In the genomic region with DNA sequence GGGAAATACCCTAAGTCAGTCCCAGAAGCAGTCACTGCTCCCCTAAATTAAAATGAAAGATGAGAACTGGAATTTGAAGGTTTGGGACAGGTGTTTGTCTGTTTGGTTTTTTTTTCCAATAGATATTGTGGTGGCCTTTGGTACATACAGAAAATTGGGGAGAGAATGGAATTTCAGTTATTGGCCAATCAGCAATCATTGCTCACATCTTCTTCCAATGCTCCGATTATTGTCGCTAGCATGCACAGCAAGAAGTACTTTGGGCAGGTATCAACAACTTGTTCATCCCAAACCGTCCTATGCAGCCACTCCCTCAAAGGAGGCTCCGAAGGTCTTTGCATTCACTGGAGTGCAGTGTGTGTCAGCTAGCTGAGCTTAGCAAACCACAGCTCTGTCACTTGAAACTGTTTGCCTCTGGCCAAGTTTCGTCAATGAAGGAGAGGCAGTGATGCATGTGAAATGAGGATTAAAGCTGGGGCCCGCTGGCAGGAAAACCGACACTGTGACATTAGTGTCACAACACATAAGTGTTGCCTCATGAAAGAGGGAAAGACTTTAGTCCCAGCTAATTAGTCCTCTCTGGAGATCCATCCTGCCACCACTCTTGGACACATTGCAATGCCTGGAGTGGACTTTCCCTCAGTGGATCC, we compare ENCODE assay signal across 9 mouse cellular contexts.
DNase-seq lines count a peak whose midpoint lies in the region; ATAC-seq and TF ChIP-seq lines count a peak whose summit lies in the region.
"Had no signal": no experiment of that assay in that cellular context is flagged by ENCODE, and none has a peak within 500 bp of the region (broad histone marks: within the 10 kb centered on the region; RNA-seq: fewer than 3 reads in every experiment).

No protein-coding gene starts in this region.

- peak; percentile 30 for DNase-seq in limb, embryonic 14.5 days (ENCODE audit: low spot score)
- DNase-seq in limb, embryonic 10.5 days (ENCODE audit: low spot score): no peak
- peak; percentile 30 for DNase-seq in kidney, adult 2 months
- no peak for DNase-seq in right cerebral cortex, adult 2 months (ENCODE audit: low spot score in 2 of 2)
- DNase-seq in stomach, postnatal 0 days (ENCODE audit: low spot score): no peak
- DNase-seq: spleen, adult 18-20 months had no signal

- no peaks in the 10 kb centered on the region for H3K9me3 ChIP-seq in limb, embryonic 14.5 days (ENCODE audit: control insufficient read depth, low read length)
- no peaks in the 10 kb centered on the region for H3K9me3 ChIP-seq in limb, embryonic 10.5 days (replicated peaks)
- H3K9me3 ChIP-seq in forebrain, embryonic 13.5 days (replicated peaks): no peaks in the 10 kb centered on the region
- no peaks in the 10 kb centered on the region for H3K9me3 ChIP-seq in neural tube, embryonic 13.5 days
- no peaks in the 10 kb centered on the region for H3K9me3 ChIP-seq in stomach, postnatal 0 days (ENCODE audit: control insufficient read depth, low read length)

- no peak for TF ChIP-seq CTCF in kidney, adult 2 months (conservative IDR thresholded peaks at IDR 0.05; ENCODE audit: insufficient read depth, insufficient read length, low read depth, low read length)
- no peak for TF ChIP-seq CTCF in stomach, postnatal 0 days (IDR thresholded peaks at IDR 0.05; ENCODE audit: low read depth)

- H3K36me3 ChIP-seq in limb, embryonic 14.5 days (ENCODE audit: control insufficient read depth, insufficient read depth, low read length): no peaks in the 10 kb centered on the region
- H3K36me3 ChIP-seq in limb, embryonic 10.5 days: no peaks in the 10 kb centered on the region
- no peaks in the 10 kb centered on the region for H3K36me3 ChIP-seq in forebrain, embryonic 13.5 days (ENCODE audit: poor library complexity, severe bottlenecking)
- no peaks in the 10 kb centered on the region for H3K36me3 ChIP-seq in kidney, adult 2 months (ENCODE audit: control insufficient read depth, insufficient read depth, low read length)
- no peaks in the 10 kb centered on the region for H3K36me3 ChIP-seq in neural tube, embryonic 13.5 days
- no peaks in the 10 kb centered on the region for H3K36me3 ChIP-seq in stomach, postnatal 0 days (ENCODE audit: control insufficient read depth, insufficient read depth, low read length)

- TF ChIP-seq POLR2A in limb, embryonic 14.5 days (IDR thresholded peaks at IDR 0.05; ENCODE audit: borderline replicate concordance, extremely low read depth, insufficient read depth, insufficient read length): no peak
- no peak for TF ChIP-seq POLR2A in kidney, adult 2 months (IDR thresholded peaks at IDR 0.05; ENCODE audit: low read depth, low read length)

- 29% methylated on average over 7 of the region's 7 CpGs for WGBS in limb, embryonic 14.5 days
- WGBS in limb, embryonic 10.5 days: 37% methylated on average over 7 of the region's 7 CpGs
- 2% methylated on average over 7 of the region's 7 CpGs for WGBS in forebrain, embryonic 13.5 days
- 22% methylated on average over 7 of the region's 7 CpGs for WGBS in kidney, adult 2 months
- 43% methylated on average over 7 of the region's 7 CpGs for WGBS in neural tube, embryonic 13.5 days
- WGBS in stomach, postnatal 0 days: 50% methylated on average over 7 of the region's 7 CpGs

- no peak overlapping the region for H3K4me3 ChIP-seq in limb, embryonic 14.5 days (replicated peaks; ENCODE audit: low read length)
- no peak overlapping the region for H3K4me3 ChIP-seq in limb, embryonic 10.5 days
- no peak overlapping the region for H3K4me3 ChIP-seq in forebrain, embryonic 13.5 days
- H3K4me3 ChIP-seq in kidney, adult 2 months (ENCODE audit: insufficient read depth, low read depth, low read length): no peak overlapping the region
- no peak overlapping the region for H3K4me3 ChIP-seq in neural tube, embryonic 13.5 days
- H3K4me3 ChIP-seq in stomach, postnatal 0 days (ENCODE audit: low read depth, low read length): no peak overlapping the region

- H3K4me1 ChIP-seq in limb, embryonic 14.5 days (ENCODE audit: control insufficient read depth, insufficient read depth, low read length): no peaks in the 10 kb centered on the region
- H3K4me1 ChIP-seq in limb, embryonic 10.5 days: peaks cover 47% of the 10 kb centered on the region
- peaks cover 36% of the 10 kb centered on the region for H3K4me1 ChIP-seq in forebrain, embryonic 13.5 days
- no peaks in the 10 kb centered on the region for H3K4me1 ChIP-seq in kidney, adult 2 months (ENCODE audit: control insufficient read depth, insufficient read depth, low read length)
- peaks cover 24% of the 10 kb centered on the region for H3K4me1 ChIP-seq in neural tube, embryonic 13.5 days (replicated peaks)
- H3K4me1 ChIP-seq in stomach, postnatal 0 days (replicated peaks; ENCODE audit: control insufficient read depth, insufficient read depth): no peaks in the 10 kb centered on the region

- no peak for TF ChIP-seq EP300 in stomach, postnatal 0 days (optimal IDR thresholded peaks at IDR 0.05)

- no peak overlapping the region for H3K27ac ChIP-seq in limb, embryonic 14.5 days (replicated peaks; ENCODE audit: low read depth, low read length)
- no peak overlapping the region for H3K27ac ChIP-seq in limb, embryonic 10.5 days
- peak overlapping the region; percentile 55 for H3K27ac ChIP-seq in forebrain, embryonic 13.5 days
- H3K27ac ChIP-seq in kidney, adult 2 months (ENCODE audit: insufficient read depth, low read depth, low read length): no peak overlapping the region
- H3K27ac ChIP-seq in neural tube, embryonic 13.5 days (replicated peaks): no peak overlapping the region
- no peak overlapping the region for H3K27ac ChIP-seq in stomach, postnatal 0 days (replicated peaks)

- no peaks in the 10 kb centered on the region for H3K27me3 ChIP-seq in limb, embryonic 14.5 days (ENCODE audit: control insufficient read depth, insufficient read depth, low read length)
- H3K27me3 ChIP-seq in limb, embryonic 10.5 days (ENCODE audit: low read depth, poor library complexity, severe bottlenecking): 0 out of 2 replicates have a peak, but pooled peaks cover 6% of the 10 kb centered on the region
- peaks cover 41% of the 10 kb centered on the region for H3K27me3 ChIP-seq in forebrain, embryonic 13.5 days
- no peaks in the 10 kb centered on the region for H3K27me3 ChIP-seq in kidney, adult 2 months (replicated peaks; ENCODE audit: control insufficient read depth, insufficient read depth, low read length)
- no peaks in the 10 kb centered on the region for H3K27me3 ChIP-seq in neural tube, embryonic 13.5 days
- H3K27me3 ChIP-seq in stomach, postnatal 0 days (ENCODE audit: control insufficient read depth, insufficient read depth, low read length): no peaks in the 10 kb centered on the region

- no peak overlapping the region for H3K4me2 ChIP-seq in limb, embryonic 14.5 days (replicated peaks; ENCODE audit: low read depth, low read length, severe bottlenecking)
- peak overlapping the region; percentile 11 for H3K4me2 ChIP-seq in forebrain, embryonic 13.5 days
- H3K4me2 ChIP-seq in neural tube, embryonic 13.5 days: no peak overlapping the region
- H3K4me2 ChIP-seq in stomach, postnatal 0 days (replicated peaks; ENCODE audit: low read depth): no peak overlapping the region

- no peak overlapping the region for H3K9ac ChIP-seq in limb, embryonic 14.5 days (ENCODE audit: low read depth, low read length, severe bottlenecking)
- H3K9ac ChIP-seq in forebrain, embryonic 13.5 days: no peak overlapping the region
- no peak overlapping the region for H3K9ac ChIP-seq in neural tube, embryonic 13.5 days
- H3K9ac ChIP-seq in stomach, postnatal 0 days (ENCODE audit: low read length): no peak overlapping the region

- no peak for ATAC-seq in limb, embryonic 14.5 days (ENCODE audit: low FRiP score, low read depth)
- peak; percentile 95 for ATAC-seq in forebrain, embryonic 13.5 days
- 0 out of 2 replicates have a peak, but pooled peaks have one; percentile 53 for ATAC-seq in neural tube, embryonic 13.5 days (ENCODE audit: low read depth)
- ATAC-seq in megakaryocyte-erythroid progenitor cell, adult 5-6 weeks (replicated peaks; ENCODE audit: low FRiP score, low TSS enrichment, poor library complexity, severe bottlenecking): no peak
- ATAC-seq in stomach, postnatal 0 days (ENCODE audit: low FRiP score, low TSS enrichment): no peak

Comparison
In these comparisons a context has a peak if more than half of its experiments do, and no peak if none do; other contexts are left out.
1. DNase-seq: peak in limb, embryonic 14.5 days (single experiment) and kidney, adult 2 months (single experiment); none in limb, embryonic 10.5 days (single experiment), right cerebral cortex, adult 2 months (0 of 2) and stomach, postnatal 0 days (single experiment).
2. ATAC-seq: peak in forebrain, embryonic 13.5 days (single experiment) and neural tube, embryonic 13.5 days (single experiment); none in limb, embryonic 14.5 days (single experiment), megakaryocyte-erythroid progenitor cell, adult 5-6 weeks (single experiment) and stomach, postnatal 0 days (single experiment).